Mouse (Mus musculus): Measurements from ENCODE around the gene Ccdc85c. TPM values are rescaled to one million over a fixed set of nuclear protein-coding genes. Genes with fewer than 3 reads are reported as not detected.
A peak's percentile ranks its signal among the peaks of the same experiment; 100 is the strongest.

The Ccdc85c gene
- polyA plus RNA-seq, 1 experiment: 3.4 TPM

DNA sequence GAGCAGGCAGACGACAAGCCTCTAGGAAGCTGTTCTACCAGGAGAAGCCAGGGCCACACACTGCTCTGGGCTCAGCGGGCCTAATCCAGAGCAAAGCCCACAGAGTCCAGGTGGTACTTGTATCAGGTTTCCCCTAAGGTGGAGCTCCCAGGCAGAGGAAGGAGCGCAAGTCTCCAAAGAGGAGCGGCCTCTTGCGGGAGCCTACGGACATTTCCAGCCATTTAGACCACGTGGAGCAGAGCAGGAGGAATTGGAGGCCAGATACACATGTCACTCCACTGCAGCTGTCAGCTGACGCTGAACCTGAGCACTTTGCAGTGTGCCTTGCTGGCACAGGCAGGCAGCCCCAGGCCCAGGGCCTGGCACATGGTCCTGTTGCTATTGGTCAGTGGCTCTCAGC is 60.1 kb downstream of the Ccdc85c start:
- 93% methylated on average over 8 of the region's 8 CpGs for WGBS

DNA sequence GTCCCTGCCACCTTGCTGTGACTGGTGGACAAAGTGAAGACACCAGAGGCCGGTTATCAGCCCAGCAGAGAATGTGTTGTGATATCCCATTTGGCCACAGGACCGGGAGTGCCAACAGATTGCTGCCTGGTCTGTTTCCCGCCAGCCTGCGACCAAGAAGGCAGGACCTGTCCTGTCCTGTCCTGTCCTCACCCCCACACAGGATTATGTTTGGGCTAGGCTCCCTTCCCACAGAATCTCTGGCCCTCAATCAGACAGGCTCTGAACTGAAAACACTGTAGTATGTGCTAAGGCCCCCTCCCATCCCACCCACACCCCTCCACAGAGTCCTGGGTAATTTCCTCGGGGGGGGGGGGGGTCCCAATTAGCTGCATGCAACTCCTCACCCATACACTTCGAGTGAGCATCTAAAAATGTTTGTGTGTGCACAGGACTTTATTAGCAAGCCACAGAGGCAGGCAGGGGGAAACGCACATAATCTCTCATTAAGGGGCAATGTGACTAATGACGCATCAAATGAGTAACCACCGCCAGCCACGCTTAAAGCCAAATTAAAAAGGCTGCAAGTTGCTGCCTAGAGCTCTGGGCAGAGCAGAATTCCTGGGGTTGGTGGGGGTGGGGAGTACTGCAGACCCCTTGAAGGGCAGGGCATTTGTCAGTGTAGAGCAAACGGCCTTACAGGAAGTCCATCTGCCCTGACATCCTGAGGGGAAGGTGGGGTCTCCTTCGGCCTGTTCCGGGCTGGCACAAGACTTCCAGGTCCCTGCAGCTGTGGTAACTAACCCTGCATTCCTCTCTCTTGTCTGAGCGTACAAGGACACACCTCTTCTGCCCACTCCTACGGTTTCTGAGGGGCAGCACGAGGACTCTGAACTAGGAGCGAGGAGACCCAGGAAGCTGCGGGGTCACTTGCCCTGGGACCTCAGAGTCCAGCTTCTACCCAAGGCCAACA is 61.9 kb downstream of the Ccdc85c start:
- H3K36me3 ChIP-seq (ENCODE audit: control insufficient read depth, insufficient read depth, low read length): no peaks in the 10 kb centered on the region

More for the DNA sequence above, 60.1 kb downstream of the Ccdc85c start:
- Histone ChIP-seq H3K4me3 (ENCODE audit: extremely low read depth, insufficient read depth, insufficient read length) (no peak overlapping the region), H3K27ac (ENCODE audit: insufficient read depth, low read length) (no peak overlapping the region), H3K27me3 (ENCODE audit: control insufficient read depth, insufficient read depth, low read length) (no peaks in the 10 kb centered on the region), H3K36me3 (ENCODE audit: control insufficient read depth, insufficient read depth, low read length) (no peaks in the 10 kb centered on the region), H3K4me1 (ENCODE audit: control insufficient read depth, insufficient read depth, insufficient read length) (no peaks in the 10 kb centered on the region)
- TF ChIP-seq CTCF (IDR thresholded peaks at IDR 0.05; ENCODE audit: extremely low read depth, insufficient read depth, insufficient read length, insufficient replicate concordance): no peak
- DNase-seq (ENCODE audit: low read depth in 1 of 2, low spot score in 2 of 2): no peak

GRCm38 (mm10) chr12:108212476-108212875 is 62.7 kb downstream of the Ccdc85c start:
- DNase-seq (ENCODE audit: low read depth in 1 of 2, low spot score in 2 of 2): no peak
- no peaks in the 10 kb centered on the region for H3K36me3 ChIP-seq (ENCODE audit: control insufficient read depth, insufficient read depth, low read length)
- no peak overlapping the region for H3K4me3 ChIP-seq (ENCODE audit: extremely low read depth, insufficient read depth, insufficient read length)
- 81% methylated on average over 6 of the region's 6 CpGs for WGBS
- no peaks in the 10 kb centered on the region for H3K4me1 ChIP-seq (ENCODE audit: control insufficient read depth, insufficient read depth, insufficient read length)
- TF ChIP-seq POLR2A (IDR thresholded peaks at IDR 0.05; ENCODE audit: low read depth, low read length) (no peak), CTCF (IDR thresholded peaks at IDR 0.05; ENCODE audit: extremely low read depth, insufficient read depth, insufficient read length, insufficient replicate concordance) (no peak)
- H3K27ac ChIP-seq (ENCODE audit: insufficient read depth, low read length): no peak overlapping the region
- H3K27me3 ChIP-seq (ENCODE audit: control insufficient read depth, insufficient read depth, low read length): no peaks in the 10 kb centered on the region

More for the DNA sequence above, 61.9 kb downstream of the Ccdc85c start:
- no peak for DNase-seq (ENCODE audit: low read depth in 1 of 2, low spot score in 2 of 2)
- Histone ChIP-seq H3K4me3 (ENCODE audit: extremely low read depth, insufficient read depth, insufficient read length) (no peak overlapping the region), H3K4me1 (ENCODE audit: control insufficient read depth, insufficient read depth, insufficient read length) (no peaks in the 10 kb centered on the region), H3K27me3 (ENCODE audit: control insufficient read depth, insufficient read depth, low read length) (no peaks in the 10 kb centered on the region), H3K27ac (ENCODE audit: insufficient read depth, low read length) (no peak overlapping the region)
- TF ChIP-seq CTCF (IDR thresholded peaks at IDR 0.05; ENCODE audit: extremely low read depth, insufficient read depth, insufficient read length, insufficient replicate concordance) (no peak), POLR2A (IDR thresholded peaks at IDR 0.05; ENCODE audit: low read depth, low read length) (no peak)
- 70% methylated on average over 18 of the region's 18 CpGs for WGBS

- no peak for TF ChIP-seq POLR2A (IDR thresholded peaks at IDR 0.05; ENCODE audit: low read depth, low read length)
- no peak for TF ChIP-seq CTCF (IDR thresholded peaks at IDR 0.05; ENCODE audit: extremely low read depth, insufficient read depth, insufficient read length, insufficient replicate concordance)
- no peak for DNase-seq (ENCODE audit: low read depth in 1 of 2, low spot score in 2 of 2)
- H3K36me3 ChIP-seq (ENCODE audit: control insufficient read depth, insufficient read depth, low read length): no peaks in the 10 kb centered on the region
- no peaks in the 10 kb centered on the region for H3K27me3 ChIP-seq (ENCODE audit: control insufficient read depth, insufficient read depth, low read length)
- 22% methylated on average over 5 of the region's 5 CpGs for WGBS
- H3K27ac ChIP-seq (ENCODE audit: insufficient read depth, low read length): no peak overlapping the region
- no peak overlapping the region for H3K4me3 ChIP-seq (ENCODE audit: extremely low read depth, insufficient read depth, insufficient read length)
- H3K4me1 ChIP-seq (ENCODE audit: control insufficient read depth, insufficient read depth, insufficient read length): no peaks in the 10 kb centered on the region
Measured at GRCm38 (mm10) chr12:108212071-108212470, 63.2 kb downstream of the Ccdc85c start.

DNA sequence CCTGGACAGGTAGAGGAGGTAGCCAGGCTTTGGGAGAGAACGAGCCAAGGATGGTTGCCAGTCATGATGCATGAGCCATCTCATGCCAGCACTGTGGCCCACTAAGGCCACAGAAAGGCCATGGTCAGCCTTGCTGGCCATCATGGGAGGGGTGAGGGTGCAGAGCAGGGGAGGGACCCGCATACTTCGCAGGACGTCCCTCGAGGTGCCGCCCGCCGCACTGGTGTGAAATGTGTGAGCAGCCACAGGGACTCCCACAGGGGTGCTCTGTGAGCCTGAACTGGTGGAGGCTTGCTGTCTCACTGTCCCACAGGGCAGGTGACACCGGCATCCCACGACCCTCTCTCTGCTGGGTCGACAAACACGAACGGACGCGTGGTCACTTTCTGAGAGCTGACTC is 64.6 kb downstream of the Ccdc85c start:
- 96% methylated on average over 15 of the region's 15 CpGs for WGBS
- Histone ChIP-seq H3K4me3 (ENCODE audit: extremely low read depth, insufficient read depth, insufficient read length) (no peak overlapping the region), H3K27ac (ENCODE audit: insufficient read depth, low read length) (no peak overlapping the region), H3K36me3 (ENCODE audit: control insufficient read depth, insufficient read depth, low read length) (no peaks in the 10 kb centered on the region), H3K4me1 (ENCODE audit: control insufficient read depth, insufficient read depth, insufficient read length) (no peaks in the 10 kb centered on the region), H3K27me3 (ENCODE audit: control insufficient read depth, insufficient read depth, low read length) (no peaks in the 10 kb centered on the region)
- no peak for DNase-seq (ENCODE audit: low read depth in 1 of 2, low spot score in 2 of 2)
- TF ChIP-seq POLR2A (IDR thresholded peaks at IDR 0.05; ENCODE audit: low read depth, low read length) (no peak), CTCF (IDR thresholded peaks at IDR 0.05; ENCODE audit: extremely low read depth, insufficient read depth, insufficient read length, insufficient replicate concordance) (no peak)

DNA sequence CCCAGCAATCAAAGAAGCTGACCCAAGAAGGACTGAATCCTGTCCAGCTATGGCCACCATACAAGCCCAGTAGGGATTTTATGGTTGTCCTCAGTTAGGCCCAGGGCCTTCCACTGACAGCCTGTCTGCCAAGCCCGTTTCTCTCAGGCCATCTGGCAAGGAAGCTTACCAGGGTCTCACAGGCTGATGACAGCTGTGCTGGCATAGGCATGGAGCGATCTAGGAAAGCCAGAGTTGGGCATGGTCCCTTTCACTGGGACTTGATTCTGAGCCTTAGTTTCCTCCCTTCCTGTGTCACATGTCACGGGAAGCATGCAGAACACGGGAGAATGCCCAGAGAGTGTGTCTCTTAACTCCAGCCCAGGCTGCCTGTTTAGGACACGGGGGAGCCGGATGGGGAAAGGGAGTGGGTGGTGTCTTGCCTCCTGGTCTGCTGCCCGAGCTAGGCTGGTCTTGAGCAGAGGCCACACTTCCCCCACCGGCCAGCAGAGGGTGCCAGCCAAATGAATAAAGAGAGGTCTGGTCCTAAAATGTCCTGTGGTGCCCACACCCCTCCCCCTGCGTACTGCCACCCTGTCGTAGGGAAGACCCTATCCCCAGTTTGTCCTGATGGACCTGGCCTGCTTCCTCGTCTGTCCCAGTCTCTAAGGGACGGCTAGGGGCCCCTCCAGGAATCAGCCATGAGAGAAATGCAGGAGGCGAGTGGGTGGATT is 66.3 kb downstream of the Ccdc85c start:
- H3K27ac ChIP-seq (ENCODE audit: insufficient read depth, low read length): no peak overlapping the region
- peak; percentile 3 to 40 for DNase-seq (ENCODE audit: low read depth in 1 of 2, low spot score in 2 of 2)
- no peaks in the 10 kb centered on the region for H3K4me1 ChIP-seq (ENCODE audit: control insufficient read depth, insufficient read depth, insufficient read length)
- H3K4me3 ChIP-seq (ENCODE audit: extremely low read depth, insufficient read depth, insufficient read length): no peak overlapping the region
- no peaks in the 10 kb centered on the region for H3K36me3 ChIP-seq (ENCODE audit: control insufficient read depth, insufficient read depth, low read length)
- 36% methylated on average over 13 of the region's 13 CpGs for WGBS
- no peaks in the 10 kb centered on the region for H3K27me3 ChIP-seq (ENCODE audit: control insufficient read depth, insufficient read depth, low read length)
- TF ChIP-seq POLR2A (IDR thresholded peaks at IDR 0.05; ENCODE audit: low read depth, low read length) (no peak), CTCF (IDR thresholded peaks at IDR 0.05; ENCODE audit: extremely low read depth, insufficient read depth, insufficient read length, insufficient replicate concordance) (peak; percentile 83)
